Mouse (Mus musculus): Measurements from ENCODE around the gene Incenp. TPM values are rescaled to one million over a fixed set of nuclear protein-coding genes. Genes with fewer than 3 reads are reported as not detected.

Gene Incenp
- polyA plus RNA-seq, 1 experiment = 301 TPM

GRCm38 (mm10) chr19:9924034-9924768 lies 24.9 kb upstream of the Incenp start:
- Histone ChIP-seq H3K4me1 (ENCODE audit: control insufficient read depth, insufficient read depth, low read length) (no peaks in the 10 kb centered on the region), H3K4me3 (replicated peaks; ENCODE audit: control insufficient read depth, low read depth, low read length) (no peak overlapping the region), H3K27ac (ENCODE audit: control insufficient read depth, insufficient read depth, low read depth, low read length, poor library complexity) (no peak overlapping the region)
- no peak for TF ChIP-seq CTCF (IDR thresholded peaks at IDR 0.05; ENCODE audit: control insufficient read depth, insufficient read depth, low read length)
- TF ChIP-seq POLR2A (IDR thresholded peaks at IDR 0.05; ENCODE audit: borderline replicate concordance, control insufficient read depth, low read depth, low read length) = no peak
- 82% methylated on average over 13 of the region's 13 CpGs for WGBS

- TF ChIP-seq CTCF (IDR thresholded peaks at IDR 0.05; ENCODE audit: control insufficient read depth, insufficient read depth, low read length) (no peak), POLR2A (IDR thresholded peaks at IDR 0.05; ENCODE audit: borderline replicate concordance, control insufficient read depth, low read depth, low read length) (no peak)
- Histone ChIP-seq H3K27ac (ENCODE audit: control insufficient read depth, insufficient read depth, low read depth, low read length, poor library complexity) (no peak overlapping the region), H3K4me3 (replicated peaks; ENCODE audit: control insufficient read depth, low read depth, low read length) (no peak overlapping the region), H3K4me1 (ENCODE audit: control insufficient read depth, insufficient read depth, low read length) (peaks cover 1% of the 10 kb centered on the region; the same call in 1 of the 2 replicates)
Observed at GRCm38 (mm10) chr19:9923048-9923447, 23.7 kb upstream of the Incenp start.

GRCm38 (mm10) chr19:9922228-9922627 lies 22.9 kb upstream of the Incenp start:
- 78% methylated on average over 2 of the region's 2 CpGs for WGBS
- no peak for TF ChIP-seq CTCF (IDR thresholded peaks at IDR 0.05; ENCODE audit: control insufficient read depth, insufficient read depth, low read length)
- no peak for TF ChIP-seq POLR2A (IDR thresholded peaks at IDR 0.05; ENCODE audit: borderline replicate concordance, control insufficient read depth, low read depth, low read length)
- no peak overlapping the region for H3K27ac ChIP-seq (ENCODE audit: control insufficient read depth, insufficient read depth, low read depth, low read length, poor library complexity)
- peaks cover 1% of the 10 kb centered on the region; the same call in 1 of the 2 replicates for H3K4me1 ChIP-seq (ENCODE audit: control insufficient read depth, insufficient read depth, low read length)
- no peak overlapping the region for H3K4me3 ChIP-seq (replicated peaks; ENCODE audit: control insufficient read depth, low read depth, low read length)

- Histone ChIP-seq H3K4me3 (replicated peaks; ENCODE audit: control insufficient read depth, low read depth, low read length) (no peak overlapping the region), H3K4me1 (ENCODE audit: control insufficient read depth, insufficient read depth, low read length) (peaks cover 1% of the 10 kb centered on the region; the same call in 1 of the 2 replicates), H3K27ac (ENCODE audit: control insufficient read depth, insufficient read depth, low read depth, low read length, poor library complexity) (no peak overlapping the region)
- WGBS = 67% methylated on average over 13 of the region's 13 CpGs
- no peak for TF ChIP-seq POLR2A (IDR thresholded peaks at IDR 0.05; ENCODE audit: borderline replicate concordance, control insufficient read depth, low read depth, low read length)
- TF ChIP-seq CTCF (IDR thresholded peaks at IDR 0.05; ENCODE audit: control insufficient read depth, insufficient read depth, low read length) = peak; percentile 55
Observed at GRCm38 (mm10) chr19:9920835-9921784, 21.8 kb upstream of the Incenp start.

- WGBS = 29% methylated on average over 9 of the region's 9 CpGs
- TF ChIP-seq CTCF (IDR thresholded peaks at IDR 0.05; ENCODE audit: control insufficient read depth, insufficient read depth, low read length) = no peak
- no peak overlapping the region for H3K4me3 ChIP-seq (replicated peaks; ENCODE audit: control insufficient read depth, low read depth, low read length)
- no peak overlapping the region for H3K27ac ChIP-seq (ENCODE audit: control insufficient read depth, insufficient read depth, low read depth, low read length, poor library complexity)
- peaks cover 1% of the 10 kb centered on the region; the same call in 1 of the 2 replicates for H3K4me1 ChIP-seq (ENCODE audit: control insufficient read depth, insufficient read depth, low read length)
Observed at GRCm38 (mm10) chr19:9918176-9918861, 19.0 kb upstream of the Incenp start.

GRCm38 (mm10) chr19:9917727-9918126 lies 18.4 kb upstream of the Incenp start:
- Histone ChIP-seq H3K27ac (ENCODE audit: control insufficient read depth, insufficient read depth, low read depth, low read length, poor library complexity) (no peak overlapping the region), H3K4me3 (replicated peaks; ENCODE audit: control insufficient read depth, low read depth, low read length) (no peak overlapping the region), H3K4me1 (ENCODE audit: control insufficient read depth, insufficient read depth, low read length) (peaks cover 1% of the 10 kb centered on the region; the same call in 1 of the 2 replicates)
- TF ChIP-seq CTCF (IDR thresholded peaks at IDR 0.05; ENCODE audit: control insufficient read depth, insufficient read depth, low read length) (no peak), POLR2A (IDR thresholded peaks at IDR 0.05; ENCODE audit: borderline replicate concordance, control insufficient read depth, low read depth, low read length) (no peak)
- 3% methylated on average over 3 of the region's 4 CpGs for WGBS

- Histone ChIP-seq H3K4me1 (ENCODE audit: control insufficient read depth, insufficient read depth, low read length) (peaks cover 1% of the 10 kb centered on the region; the same call in 1 of the 2 replicates), H3K27ac (ENCODE audit: control insufficient read depth, insufficient read depth, low read depth, low read length, poor library complexity) (no peak overlapping the region), H3K4me3 (replicated peaks; ENCODE audit: control insufficient read depth, low read depth, low read length) (no peak overlapping the region)
- WGBS = 0% methylated on average over 1 of the region's 1 CpGs
- TF ChIP-seq CTCF (IDR thresholded peaks at IDR 0.05; ENCODE audit: control insufficient read depth, insufficient read depth, low read length) (peak; percentile 98), POLR2A (IDR thresholded peaks at IDR 0.05; ENCODE audit: borderline replicate concordance, control insufficient read depth, low read depth, low read length) (no peak)
Observed at GRCm38 (mm10) chr19:9915935-9916334, 16.6 kb upstream of the Incenp start.
